Mouse (Mus musculus) monocyte, adult 2 months (primary cell): ENCODE measurements at regions not wholly inside any gene's neighbourhood (a gene's known extent, or its start where the extent isn't known, plus 50 kb on each side); places are given as distances from the start of the nearest gene placed in this dataset.

Experiments
- DNase-seq, 2 experiments: peaks; one replicate each; pipeline ENCODE4 v3.0.0; 2022; ENCODE audit warnings: low spot score in 2 of 2, low read depth in 1 of 2

DNA sequence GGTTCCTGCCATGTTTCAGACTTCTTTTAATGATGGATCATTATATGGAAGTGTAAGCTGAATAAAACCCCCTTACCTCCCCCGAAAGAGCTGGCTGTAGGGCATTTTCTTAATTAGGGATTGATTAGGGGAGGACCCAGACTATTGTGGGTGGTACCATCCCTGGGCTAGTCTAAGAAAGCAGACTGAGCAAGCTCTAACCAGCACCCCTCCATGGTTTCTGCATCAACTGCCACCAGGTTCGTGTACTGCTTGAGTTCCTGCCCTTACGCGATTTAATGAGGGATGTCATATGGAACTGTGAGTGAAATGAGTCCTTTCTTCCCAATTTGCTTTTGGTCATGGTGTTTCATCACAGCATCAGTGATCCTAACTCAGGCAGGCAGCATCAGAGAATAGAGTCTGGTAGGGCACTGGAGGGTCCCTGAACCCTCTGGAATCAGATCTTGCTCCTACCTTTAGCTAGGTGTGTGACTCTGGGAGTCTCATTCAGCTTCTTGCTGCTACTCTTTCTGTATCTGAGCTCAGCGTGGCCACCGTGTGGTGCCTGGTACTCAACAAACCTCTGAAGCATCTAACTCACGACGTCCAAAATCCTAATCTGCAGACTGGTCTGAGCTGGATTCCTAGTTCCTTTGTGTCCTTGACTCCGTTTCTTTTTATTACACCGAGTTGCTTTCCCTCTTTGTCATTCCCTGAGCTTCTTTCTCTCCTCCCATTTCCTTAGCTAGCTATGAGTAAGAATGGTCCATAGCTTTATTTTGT, 1884.0 kb upstream of the Lrrc6 start:
- DNase-seq = no peak

DNA sequence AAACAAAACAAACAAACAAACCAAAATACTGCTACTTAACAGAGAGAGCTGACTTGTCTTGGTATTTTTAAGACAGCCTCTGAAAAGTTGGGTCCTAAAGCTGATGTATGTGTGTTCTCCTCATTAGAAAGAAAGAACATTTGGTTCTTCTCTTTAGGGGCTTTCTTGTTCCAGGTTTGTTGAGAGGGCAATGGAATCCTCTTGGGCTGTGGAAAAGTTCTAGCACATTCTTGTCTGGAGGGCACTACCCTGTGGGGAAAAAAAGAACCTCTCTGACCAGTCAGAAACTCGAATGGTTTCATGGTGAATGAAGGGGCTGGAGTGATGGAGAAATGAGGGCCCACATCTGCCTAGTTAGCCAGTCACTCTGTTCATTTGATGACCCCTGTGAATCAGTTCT, 1874.5 kb upstream of the Lrrc6 start:
- DNase-seq = no peak

DNA sequence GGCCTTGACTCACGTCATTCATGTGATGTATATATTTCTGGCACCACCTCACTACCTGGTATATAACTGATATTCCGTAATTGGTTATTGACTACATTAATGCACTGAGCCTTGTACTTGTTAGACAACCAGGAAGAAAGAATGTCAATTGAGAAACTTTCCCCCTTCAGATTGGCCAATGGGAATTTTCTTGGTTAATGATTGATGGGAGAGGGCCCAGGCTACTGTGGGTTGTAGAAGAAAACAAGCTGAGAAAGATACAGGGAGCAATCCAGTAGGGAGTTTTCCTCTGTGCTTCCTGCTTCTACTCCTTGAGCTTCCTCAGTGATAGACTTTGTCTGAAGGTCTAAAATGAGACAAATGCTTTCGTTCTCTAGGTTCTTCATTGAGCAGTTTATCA, 1866.1 kb upstream of the Lrrc6 start:
- no peak for DNase-seq

DNA sequence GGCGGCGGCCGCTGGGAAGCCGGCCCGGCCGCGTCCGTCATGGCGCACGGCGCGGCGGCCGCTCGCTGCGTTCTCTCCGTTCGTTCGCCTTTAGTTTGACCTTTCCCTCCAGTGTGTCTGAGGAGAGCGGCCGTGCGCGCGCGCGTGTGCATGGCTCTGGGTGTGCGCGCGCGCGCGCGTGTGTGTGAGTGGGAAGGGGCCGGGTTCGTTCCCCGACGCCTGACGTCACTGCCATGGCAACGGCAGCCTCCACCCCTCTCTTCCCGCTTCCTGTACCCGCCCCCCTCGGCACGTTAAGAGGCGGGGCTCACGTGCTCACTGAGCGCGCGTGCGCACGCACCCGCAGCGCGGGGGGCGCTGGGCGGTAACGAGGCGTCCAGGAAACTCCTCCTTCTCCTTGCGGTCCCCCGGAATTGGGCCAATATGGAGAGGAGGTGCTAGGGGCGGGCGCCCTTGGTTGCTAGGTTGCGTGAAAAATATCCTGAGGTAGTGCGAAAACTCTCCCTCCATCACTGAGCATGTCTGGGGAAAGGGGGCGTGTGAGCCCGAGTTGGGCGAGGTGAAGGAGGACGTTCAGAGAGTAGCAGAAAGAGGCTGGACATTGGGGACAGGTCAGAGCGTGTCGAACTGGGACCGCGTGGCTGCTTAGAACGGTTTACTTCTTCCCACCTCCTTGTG, 1862.5 kb upstream of the Lrrc6 start:
- DNase-seq = peak; percentile 96 to 98

DNA sequence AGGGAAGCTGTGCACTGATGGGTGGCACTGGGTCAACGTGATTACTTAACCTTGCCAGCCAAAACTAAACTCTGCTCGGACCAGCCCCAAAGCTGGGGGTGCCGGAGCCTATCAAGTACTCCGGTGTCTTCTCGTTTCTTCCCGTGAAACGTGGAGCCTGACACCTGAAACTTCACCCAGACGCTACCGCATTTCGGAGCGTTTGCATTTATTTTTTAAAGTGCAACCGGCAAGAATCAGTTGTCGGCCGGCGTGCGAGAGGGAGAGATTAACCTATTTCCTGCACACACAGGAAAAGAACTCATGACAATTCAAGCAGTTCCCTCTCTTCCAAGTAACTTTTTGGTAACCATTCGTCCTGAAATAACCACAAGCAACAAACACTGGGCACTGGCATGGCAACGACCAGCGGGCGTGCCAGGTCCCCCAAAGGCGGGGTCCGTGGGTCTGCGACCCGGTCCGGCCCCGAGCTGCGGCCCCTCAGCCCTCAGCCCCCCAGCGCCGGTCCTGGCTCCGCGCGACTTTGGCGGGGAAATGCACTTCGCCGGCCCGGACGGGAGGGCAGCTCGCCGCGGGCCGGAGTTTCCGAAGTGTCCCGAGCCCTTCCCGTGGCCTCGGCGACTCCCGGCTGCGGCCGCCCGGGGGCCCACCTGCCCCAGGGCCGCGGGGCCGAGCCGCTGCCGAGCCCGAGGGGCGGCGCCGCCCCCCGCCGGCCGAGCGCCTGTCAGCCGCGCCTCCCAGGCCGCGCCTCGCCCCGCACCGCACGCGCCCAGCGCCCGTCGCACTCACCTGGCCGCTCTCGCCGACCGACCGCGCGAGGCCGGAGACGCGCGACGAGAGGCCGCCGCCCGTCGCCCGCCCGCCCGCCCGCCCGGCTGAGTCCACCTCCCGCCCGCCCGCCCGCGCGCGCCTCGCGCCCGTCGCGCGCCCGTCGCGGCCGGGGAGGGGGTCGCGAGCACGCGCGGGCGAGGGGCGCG, 1861.7 kb upstream of the Lrrc6 start:
- peak; percentile 13 to 46 for DNase-seq

DNA sequence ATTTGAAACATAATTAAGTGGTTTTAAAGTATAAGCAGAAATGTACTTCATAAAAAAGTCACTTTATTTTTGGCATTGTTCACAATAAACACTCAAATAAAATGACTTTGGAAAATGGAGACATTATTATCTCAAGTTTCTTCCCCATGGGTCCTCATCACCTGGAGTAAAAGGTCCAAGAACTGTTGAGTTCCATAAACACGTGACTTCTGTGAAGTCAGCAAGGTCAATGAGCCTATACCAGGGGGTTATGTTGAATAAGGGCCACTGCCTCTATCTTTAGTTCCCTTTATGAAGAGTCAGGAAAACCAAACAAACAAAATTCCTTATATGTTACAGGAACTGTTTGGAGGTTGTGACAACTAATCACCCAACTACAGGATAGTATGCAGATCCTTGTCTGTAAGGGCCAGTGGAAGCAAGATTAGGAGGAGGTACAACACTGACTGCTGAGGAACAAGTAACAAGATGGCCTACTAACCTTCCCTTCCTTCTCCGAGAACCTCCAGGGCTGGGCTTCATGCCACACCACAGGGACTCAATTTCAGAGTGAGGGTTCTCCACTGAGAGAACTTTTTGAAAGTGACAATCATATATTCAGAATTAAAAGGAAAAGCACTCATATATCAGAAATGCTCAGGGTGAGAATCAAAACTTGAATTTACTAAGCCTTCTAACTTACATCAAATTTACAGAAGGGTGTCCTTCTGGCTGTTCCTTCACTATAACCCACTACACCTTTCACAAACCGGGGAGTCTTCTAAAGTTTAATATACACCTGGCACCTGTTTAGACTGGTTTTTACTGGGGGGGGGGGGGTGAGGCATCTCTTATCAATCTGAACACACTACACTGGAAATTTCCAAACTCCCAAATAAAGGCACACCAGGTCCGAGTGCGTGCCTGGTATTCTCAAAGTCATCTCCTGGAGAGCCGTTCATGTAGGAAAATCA, 1860.5 kb upstream of the Lrrc6 start:
- DNase-seq = no peak

DNA sequence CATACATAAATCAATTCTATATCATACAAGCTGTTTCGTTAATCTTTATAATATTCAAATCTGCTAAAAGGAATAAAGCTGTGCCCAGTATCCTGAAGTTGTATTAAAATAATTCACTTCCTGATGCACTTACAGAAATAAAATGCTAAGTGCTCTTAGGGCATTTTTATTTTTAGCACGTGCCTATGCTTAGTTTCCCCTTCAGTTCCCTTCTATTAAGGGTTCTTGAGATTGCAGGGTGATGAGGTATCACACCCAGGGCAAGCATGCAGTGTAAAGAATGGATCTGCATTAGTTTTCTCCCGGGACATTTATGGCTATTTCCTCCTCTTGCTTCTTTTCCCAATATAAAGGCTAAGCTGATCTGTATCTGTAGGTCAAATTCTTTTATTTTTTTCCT, 1858.8 kb upstream of the Lrrc6 start:
- DNase-seq = no peak

DNA sequence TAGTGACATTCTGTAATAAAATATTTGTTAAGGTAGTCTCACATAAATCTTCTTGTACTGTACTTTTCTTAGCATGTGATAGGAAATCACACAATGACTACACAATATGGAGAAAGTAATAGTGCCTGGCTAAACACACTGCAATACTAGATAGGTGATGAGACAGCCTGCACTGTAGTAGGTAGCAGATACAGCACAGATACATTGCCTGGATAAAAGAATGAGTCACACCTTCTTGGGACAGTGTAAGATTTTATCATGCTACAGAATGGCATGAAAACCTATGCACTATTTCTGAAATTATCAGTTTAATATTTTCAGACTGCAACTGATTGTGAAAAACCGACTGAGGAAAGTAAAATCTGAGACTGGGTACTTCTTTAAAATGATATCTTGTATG, 1855.2 kb upstream of the Lrrc6 start:
- no peak for DNase-seq

DNA sequence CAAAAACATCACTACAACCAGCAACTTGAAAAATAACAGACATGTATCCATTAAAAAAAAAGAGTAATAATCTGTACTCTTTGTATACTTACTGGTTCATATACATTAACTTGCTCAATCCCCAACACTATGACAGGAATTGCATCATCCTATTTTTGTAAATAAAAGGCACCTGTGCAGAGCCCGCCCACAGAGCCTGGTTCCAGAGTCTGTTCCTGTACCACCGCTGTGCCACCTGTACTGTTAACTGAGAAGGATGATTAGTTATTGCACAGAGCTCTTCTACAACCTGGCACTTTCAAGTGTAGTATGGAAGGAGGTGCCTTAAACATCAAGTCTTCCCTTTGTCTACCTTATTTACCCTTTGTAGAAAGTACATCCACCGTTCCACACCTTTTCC, 1843.9 kb upstream of the Lrrc6 start:
- no peak for DNase-seq

DNA sequence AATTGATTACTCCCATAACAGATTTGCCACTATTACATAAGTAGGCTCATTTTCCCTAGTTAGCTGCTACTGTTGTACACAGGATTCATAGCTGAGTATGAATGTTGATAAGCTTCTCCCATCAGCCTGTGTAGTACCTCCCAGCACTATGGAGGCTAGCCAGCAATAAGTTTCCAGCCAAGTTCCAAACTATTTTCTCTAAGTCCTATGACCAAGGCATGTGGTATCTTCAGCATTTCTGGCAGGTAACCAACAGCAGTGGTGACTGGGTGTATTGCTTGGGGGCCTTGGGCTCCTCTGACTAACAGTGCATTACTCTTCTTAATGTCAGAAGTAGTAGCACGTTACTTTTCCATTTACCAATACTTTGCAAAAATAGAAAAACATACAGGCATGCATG, 1841.8 kb upstream of the Lrrc6 start:
- no peak for DNase-seq

DNA sequence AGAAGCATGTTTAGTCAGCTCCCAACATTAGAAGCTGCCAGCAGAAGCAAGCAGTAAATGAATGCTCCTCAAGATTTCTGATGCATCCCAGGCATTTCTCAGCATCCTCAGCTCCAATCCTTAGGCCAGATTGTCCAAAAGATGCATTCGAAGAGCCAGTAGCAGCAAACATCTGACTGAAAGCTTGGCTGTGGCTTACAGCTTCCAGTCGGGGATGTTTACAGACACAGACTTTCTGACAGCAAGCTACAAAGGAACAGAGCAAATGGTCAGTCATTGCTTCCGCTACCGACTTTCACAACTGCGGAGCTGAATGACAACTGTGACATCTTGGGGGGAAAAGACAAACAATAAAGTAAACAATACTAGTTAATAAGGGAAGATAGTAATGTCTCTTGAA, 1840.3 kb upstream of the Lrrc6 start:
- no peak for DNase-seq

DNA sequence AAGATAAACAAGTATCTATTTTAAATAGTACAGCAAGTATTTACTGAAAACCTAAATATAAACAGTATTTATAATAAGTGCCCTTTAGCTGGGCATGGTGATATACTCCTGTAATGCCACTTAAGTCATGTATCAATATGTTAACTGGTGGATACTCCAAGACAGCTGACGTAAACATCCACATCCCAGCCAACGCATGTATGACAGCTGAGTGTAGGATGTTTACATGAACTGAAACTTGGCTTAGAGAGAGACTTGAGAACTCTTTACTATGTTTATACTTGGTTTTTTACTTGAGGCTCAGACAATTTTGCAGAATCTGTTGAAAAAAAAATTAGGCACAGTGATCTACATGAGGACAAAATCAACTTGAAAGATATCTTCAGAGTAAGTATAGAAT, 1836.6 kb upstream of the Lrrc6 start:
- no peak for DNase-seq

DNA sequence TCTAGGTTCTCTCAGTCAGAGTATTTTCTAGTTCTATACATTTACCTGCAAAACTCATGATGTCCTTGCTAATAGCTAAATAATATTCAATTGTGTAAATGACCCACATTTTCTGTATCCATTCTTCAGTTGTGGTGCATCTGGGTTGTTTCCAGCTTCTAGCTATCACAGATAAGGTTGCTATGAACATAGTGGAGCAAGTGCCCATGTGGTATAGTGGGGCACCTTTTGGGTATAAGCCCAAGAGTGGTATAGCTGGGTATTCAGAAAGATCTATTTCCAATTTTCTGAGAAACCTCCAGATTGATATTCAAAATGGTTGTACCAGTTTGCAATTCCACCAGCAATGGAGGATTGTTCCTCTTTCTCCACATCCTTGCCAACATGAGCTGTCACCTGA, 1835.1 kb upstream of the Lrrc6 start:
- DNase-seq = no peak

DNA sequence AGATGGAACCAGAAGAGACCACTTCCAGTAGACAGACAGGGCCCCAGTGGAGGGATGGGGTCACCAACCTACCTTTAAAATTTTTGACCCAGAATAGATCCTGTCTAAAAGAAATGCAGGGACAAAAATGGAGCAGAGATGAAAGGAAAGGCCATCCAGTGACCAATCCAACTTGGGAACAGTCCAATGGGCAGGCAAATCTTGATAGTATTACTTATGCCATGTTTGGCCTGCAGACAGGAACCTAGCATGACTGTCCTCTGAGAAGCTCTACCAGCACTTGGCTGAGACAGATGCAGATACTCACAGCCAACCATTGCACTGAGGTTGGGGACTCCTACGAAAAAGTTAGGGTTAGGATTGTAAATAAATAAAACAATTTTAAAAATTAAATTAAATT, 1815.4 kb upstream of the Lrrc6 start:
- no peak for DNase-seq
